Mouse (Mus musculus): ENCODE results near the gene Fis1. TPM values are rescaled to one million over a fixed set of nuclear protein-coding genes. Genes with fewer than 3 reads are reported as not detected.
A peak's percentile ranks its signal among the peaks of the same experiment; 100 is the strongest.

Fis1 gene
- polyA plus RNA-seq, 1 experiment from 2014 or later, result 425 TPM

- Histone ChIP-seq H3K4me2 (replicated peaks) (peak overlapping the region; percentile 66), H3K4me3 (replicated peaks; ENCODE audit: low read length) (peak overlapping the region; percentile 39), H3K27ac (no peak overlapping the region), H3K36me3 (replicated peaks; ENCODE audit: control insufficient read depth, insufficient read depth) (no peaks in the 10 kb centered on the region), H3K9me3 (ENCODE audit: control insufficient read depth, low read length) (no peaks in the 10 kb centered on the region), H3K4me1 (replicated peaks; ENCODE audit: control insufficient read depth, insufficient read depth, low read length) (peaks cover 6% of the 10 kb centered on the region; the same call in 1 of the 2 replicates), H3K27me3 (ENCODE audit: control insufficient read depth, insufficient read depth, low read length) (no peaks in the 10 kb centered on the region), H3K9ac (peak overlapping the region; percentile 54)
- 24% methylated on average over 17 of the region's 18 CpGs for WGBS
- ATAC-seq (ENCODE audit: low FRiP score) (0 out of 2 replicates have a peak, but pooled peaks have one; percentile 8), DNase-seq (ENCODE audit: low spot score) (no peak)
Measured at GRCm38 (mm10) chr5:136919546-136920301, 33.4 kb upstream of the Fis1 start.

- DNase-seq (ENCODE audit: low spot score) (no peak), ATAC-seq (ENCODE audit: low FRiP score) (no peak)
- peaks cover 6% of the 10 kb centered on the region; the same call in 1 of the 2 replicates for H3K4me1 ChIP-seq (replicated peaks; ENCODE audit: control insufficient read depth, insufficient read depth, low read length)
- no peaks in the 10 kb centered on the region for H3K27me3 ChIP-seq (ENCODE audit: control insufficient read depth, insufficient read depth, low read length)
- no peaks in the 10 kb centered on the region for H3K9me3 ChIP-seq (ENCODE audit: control insufficient read depth, low read length)
- no peak overlapping the region for H3K9ac ChIP-seq
- 87% methylated on average over 9 of the region's 9 CpGs for WGBS
- H3K4me3 ChIP-seq (replicated peaks; ENCODE audit: low read length), result no peak overlapping the region
- H3K4me2 ChIP-seq (replicated peaks), result no peak overlapping the region
- no peaks in the 10 kb centered on the region for H3K36me3 ChIP-seq (replicated peaks; ENCODE audit: control insufficient read depth, insufficient read depth)
- H3K27ac ChIP-seq, result no peak overlapping the region
Measured at GRCm38 (mm10) chr5:136922830-136923229, 30.2 kb upstream of the Fis1 start.

- Histone ChIP-seq H3K4me2 (replicated peaks) (no peak overlapping the region), H3K4me3 (replicated peaks; ENCODE audit: low read length) (no peak overlapping the region), H3K36me3 (replicated peaks; ENCODE audit: control insufficient read depth, insufficient read depth) (no peaks in the 10 kb centered on the region), H3K4me1 (replicated peaks; ENCODE audit: control insufficient read depth, insufficient read depth, low read length) (peaks cover 6% of the 10 kb centered on the region; the same call in 1 of the 2 replicates), H3K9me3 (ENCODE audit: control insufficient read depth, low read length) (no peaks in the 10 kb centered on the region), H3K9ac (no peak overlapping the region), H3K27ac (no peak overlapping the region), H3K27me3 (ENCODE audit: control insufficient read depth, insufficient read depth, low read length) (no peaks in the 10 kb centered on the region)
- no peak for DNase-seq (ENCODE audit: low spot score)
- ATAC-seq (ENCODE audit: low FRiP score), result no peak
- WGBS, result 82% methylated on average over 7 of the region's 7 CpGs
Measured at GRCm38 (mm10) chr5:136923751-136924478, 29.2 kb upstream of the Fis1 start.

GRCm38 (mm10) chr5:136929073-136929472 lies 24.0 kb upstream of the Fis1 start:
- Histone ChIP-seq H3K27ac (peak overlapping the region; percentile 43; the same call in 1 of the 2 replicates), H3K9me3 (ENCODE audit: control insufficient read depth, low read length) (no peaks in the 10 kb centered on the region), H3K4me3 (replicated peaks; ENCODE audit: low read length) (no peak overlapping the region), H3K9ac (peak overlapping the region; percentile 19; the same call in 1 of the 2 replicates), H3K4me2 (replicated peaks) (no peak overlapping the region), H3K27me3 (ENCODE audit: control insufficient read depth, insufficient read depth, low read length) (no peaks in the 10 kb centered on the region), H3K4me1 (replicated peaks; ENCODE audit: control insufficient read depth, insufficient read depth, low read length) (no peaks in the 10 kb centered on the region), H3K36me3 (replicated peaks; ENCODE audit: control insufficient read depth, insufficient read depth) (no peaks in the 10 kb centered on the region)
- DNase-seq (ENCODE audit: low spot score) (peak; percentile 95), ATAC-seq (ENCODE audit: low FRiP score) (peak; percentile 77; the same call in 1 of the 2 replicates)
- WGBS, result 20% methylated on average over 4 of the region's 4 CpGs

GRCm38 (mm10) chr5:136931896-136932295 lies 21.2 kb upstream of the Fis1 start:
- Histone ChIP-seq H3K27me3 (ENCODE audit: control insufficient read depth, insufficient read depth, low read length) (no peaks in the 10 kb centered on the region), H3K9ac (no peak overlapping the region), H3K27ac (no peak overlapping the region), H3K36me3 (replicated peaks; ENCODE audit: control insufficient read depth, insufficient read depth) (no peaks in the 10 kb centered on the region), H3K4me1 (replicated peaks; ENCODE audit: control insufficient read depth, insufficient read depth, low read length) (no peaks in the 10 kb centered on the region), H3K4me3 (replicated peaks; ENCODE audit: low read length) (no peak overlapping the region), H3K4me2 (replicated peaks) (no peak overlapping the region), H3K9me3 (ENCODE audit: control insufficient read depth, low read length) (no peaks in the 10 kb centered on the region)
- ATAC-seq (ENCODE audit: low FRiP score) (no peak), DNase-seq (ENCODE audit: low spot score) (no peak)
- 80% methylated on average over 14 of the region's 14 CpGs for WGBS

GRCm38 (mm10) chr5:136932956-136933355 lies 20.1 kb upstream of the Fis1 start:
- WGBS, result 80% methylated on average over 5 of the region's 5 CpGs
- no peak overlapping the region for H3K4me3 ChIP-seq (replicated peaks; ENCODE audit: low read length)
- H3K4me1 ChIP-seq (replicated peaks; ENCODE audit: control insufficient read depth, insufficient read depth, low read length), result no peaks in the 10 kb centered on the region
- no peak overlapping the region for H3K4me2 ChIP-seq (replicated peaks)
- no peak for ATAC-seq (ENCODE audit: low FRiP score)
- H3K9ac ChIP-seq, result no peak overlapping the region
- no peak overlapping the region for H3K27ac ChIP-seq
- no peaks in the 10 kb centered on the region for H3K27me3 ChIP-seq (ENCODE audit: control insufficient read depth, insufficient read depth, low read length)
- H3K9me3 ChIP-seq (ENCODE audit: control insufficient read depth, low read length), result no peaks in the 10 kb centered on the region
- no peaks in the 10 kb centered on the region for H3K36me3 ChIP-seq (replicated peaks; ENCODE audit: control insufficient read depth, insufficient read depth)
- DNase-seq (ENCODE audit: low spot score), result no peak

- ATAC-seq (ENCODE audit: low FRiP score) (no peak), DNase-seq (ENCODE audit: low spot score) (no peak)
- Histone ChIP-seq H3K27me3 (ENCODE audit: control insufficient read depth, insufficient read depth, low read length) (no peaks in the 10 kb centered on the region), H3K4me1 (replicated peaks; ENCODE audit: control insufficient read depth, insufficient read depth, low read length) (no peaks in the 10 kb centered on the region), H3K9ac (no peak overlapping the region), H3K9me3 (ENCODE audit: control insufficient read depth, low read length) (no peaks in the 10 kb centered on the region), H3K36me3 (replicated peaks; ENCODE audit: control insufficient read depth, insufficient read depth) (no peaks in the 10 kb centered on the region), H3K4me2 (replicated peaks) (no peak overlapping the region), H3K4me3 (replicated peaks; ENCODE audit: low read length) (no peak overlapping the region), H3K27ac (no peak overlapping the region)
- 86% methylated on average over 6 of the region's 6 CpGs for WGBS
Measured at GRCm38 (mm10) chr5:136933930-136934329, 19.1 kb upstream of the Fis1 start.

- no peak for ATAC-seq (ENCODE audit: low FRiP score)
- no peak for DNase-seq (ENCODE audit: low spot score)
- H3K27ac ChIP-seq, result no peak overlapping the region
- no peak overlapping the region for H3K9ac ChIP-seq
- no peak overlapping the region for H3K4me3 ChIP-seq (replicated peaks; ENCODE audit: low read length)
- no peaks in the 10 kb centered on the region for H3K36me3 ChIP-seq (replicated peaks; ENCODE audit: control insufficient read depth, insufficient read depth)
- H3K27me3 ChIP-seq (ENCODE audit: control insufficient read depth, insufficient read depth, low read length), result no peaks in the 10 kb centered on the region
- no peak overlapping the region for H3K4me2 ChIP-seq (replicated peaks)
- H3K4me1 ChIP-seq (replicated peaks; ENCODE audit: control insufficient read depth, insufficient read depth, low read length), result no peaks in the 10 kb centered on the region
- WGBS, result 74% methylated on average over 7 of the region's 7 CpGs
- no peaks in the 10 kb centered on the region for H3K9me3 ChIP-seq (ENCODE audit: control insufficient read depth, low read length)
Measured at GRCm38 (mm10) chr5:136935905-136936695, 17.0 kb upstream of the Fis1 start.

- Histone ChIP-seq H3K36me3 (replicated peaks; ENCODE audit: control insufficient read depth, insufficient read depth) (no peaks in the 10 kb centered on the region), H3K9me3 (ENCODE audit: control insufficient read depth, low read length) (no peaks in the 10 kb centered on the region), H3K9ac (no peak overlapping the region), H3K27ac (no peak overlapping the region), H3K4me1 (replicated peaks; ENCODE audit: control insufficient read depth, insufficient read depth, low read length) (no peaks in the 10 kb centered on the region), H3K4me3 (replicated peaks; ENCODE audit: low read length) (no peak overlapping the region), H3K4me2 (replicated peaks) (no peak overlapping the region), H3K27me3 (ENCODE audit: control insufficient read depth, insufficient read depth, low read length) (no peaks in the 10 kb centered on the region)
- DNase-seq (ENCODE audit: low spot score) (no peak), ATAC-seq (ENCODE audit: low FRiP score) (no peak)
- 87% methylated on average over 6 of the region's 6 CpGs for WGBS
Measured at GRCm38 (mm10) chr5:136936750-136937149, 16.3 kb upstream of the Fis1 start.

All from hindbrain, embryonic 14.5 days (tissue).